Mouse (Mus musculus): Measurements from ENCODE around the gene Camp.

- TF ChIP-seq MAFK (IDR thresholded peaks at IDR 0.05; ENCODE audit: insufficient read depth, low read depth, low read length) (no peak), ZNF384 (IDR thresholded peaks at IDR 0.05; ENCODE audit: low read depth, low read length) (no peak), CHD2 (IDR thresholded peaks at IDR 0.05; ENCODE audit: low read depth, low read length) (no peak), HCFC1 (IDR thresholded peaks at IDR 0.05; ENCODE audit: borderline replicate concordance, insufficient read depth, low read length) (no peak), ZC3H11A (IDR thresholded peaks at IDR 0.05; ENCODE audit: borderline replicate concordance, low read depth, low read length) (no peak)
Measured at GRCm38 (mm10) chr9:109879305-109879704, 29.9 kb upstream of the Camp start.

Measured in ES-E14 (cell line).